Mouse (Mus musculus): ENCODE measurements at regions not wholly inside any gene's neighbourhood (a gene's known extent, or its start where the extent isn't known, plus 50 kb on each side); places are given as distances from the start of the nearest gene placed in this dataset.

GRCm38 (mm10) chr3:73134316-73134715 is 76.7 kb upstream of the Slitrk3 start:
- no peak overlapping the region for H3K9ac ChIP-seq (ENCODE audit: low read length)
- H3K4me2 ChIP-seq (ENCODE audit: low read length): no peak overlapping the region
- H3K4me1 ChIP-seq (replicated peaks; ENCODE audit: control insufficient read depth, insufficient read depth, low read length): no peaks in the 10 kb centered on the region
- no peaks in the 10 kb centered on the region for H3K9me3 ChIP-seq (ENCODE audit: control insufficient read depth, low read length)
- 8% methylated on average over 9 of the region's 9 CpGs for WGBS
- H3K27me3 ChIP-seq (replicated peaks; ENCODE audit: control insufficient read depth, insufficient read depth, low read length): no peaks in the 10 kb centered on the region
- H3K4me3 ChIP-seq (ENCODE audit: low read depth, low read length): no peak overlapping the region
- no peak for ATAC-seq (replicated peaks; ENCODE audit: low FRiP score, low TSS enrichment, low read depth)
- H3K27ac ChIP-seq (ENCODE audit: low read depth): no peak overlapping the region
- H3K36me3 ChIP-seq (ENCODE audit: control insufficient read depth, insufficient read depth, low read length): no peaks in the 10 kb centered on the region
- DNase-seq (ENCODE audit: low spot score): peak; percentile 57

GRCm38 (mm10) chr3:73125143-73125542 is 67.5 kb upstream of the Slitrk3 start:
- H3K27me3 ChIP-seq (replicated peaks; ENCODE audit: control insufficient read depth, insufficient read depth, low read length): no peaks in the 10 kb centered on the region
- no peak overlapping the region for H3K27ac ChIP-seq (ENCODE audit: low read depth)
- H3K4me3 ChIP-seq (ENCODE audit: low read depth, low read length): no peak overlapping the region
- no peaks in the 10 kb centered on the region for H3K9me3 ChIP-seq (ENCODE audit: control insufficient read depth, low read length)
- no peak overlapping the region for H3K4me2 ChIP-seq (ENCODE audit: low read length)
- H3K4me1 ChIP-seq (replicated peaks; ENCODE audit: control insufficient read depth, insufficient read depth, low read length): no peaks in the 10 kb centered on the region
- no peak overlapping the region for H3K9ac ChIP-seq (ENCODE audit: low read length)
- no peak for ATAC-seq (replicated peaks; ENCODE audit: low FRiP score, low TSS enrichment, low read depth)
- H3K36me3 ChIP-seq (ENCODE audit: control insufficient read depth, insufficient read depth, low read length): no peaks in the 10 kb centered on the region
- 74% methylated on average over 4 of the region's 4 CpGs for WGBS
- no peak for DNase-seq (ENCODE audit: low spot score)

DNA sequence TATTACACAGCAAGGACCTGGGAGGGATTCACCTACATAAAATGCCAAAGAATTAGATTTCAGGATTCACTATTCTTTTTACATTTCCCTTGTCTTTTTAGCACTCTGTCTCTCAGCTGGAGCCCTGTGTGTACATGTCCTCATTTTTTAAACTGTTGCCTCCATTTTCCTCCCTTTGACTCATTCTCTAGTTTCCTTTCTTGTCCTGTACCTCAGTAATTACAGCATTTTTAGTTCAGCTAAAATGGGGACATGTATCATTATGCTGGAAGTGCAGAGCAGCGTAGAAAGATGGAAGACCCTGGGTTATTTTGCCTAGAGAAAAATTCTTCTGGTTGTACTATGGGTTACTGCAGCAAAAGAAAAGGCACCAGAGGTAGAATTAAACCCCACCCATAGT is 51.5 kb upstream of the Slitrk3 start:
- 66% methylated on average over 1 of the region's 1 CpGs for WGBS
- Histone ChIP-seq H3K9me3 (ENCODE audit: control insufficient read depth, low read length) (no peaks in the 10 kb centered on the region), H3K4me2 (ENCODE audit: low read length) (no peak overlapping the region), H3K27me3 (replicated peaks; ENCODE audit: control insufficient read depth, insufficient read depth, low read length) (no peaks in the 10 kb centered on the region), H3K4me1 (replicated peaks; ENCODE audit: control insufficient read depth, insufficient read depth, low read length) (no peaks in the 10 kb centered on the region), H3K9ac (ENCODE audit: low read length) (no peak overlapping the region), H3K27ac (ENCODE audit: low read depth) (no peak overlapping the region), H3K4me3 (ENCODE audit: low read depth, low read length) (no peak overlapping the region), H3K36me3 (ENCODE audit: control insufficient read depth, insufficient read depth, low read length) (no peaks in the 10 kb centered on the region)
- DNase-seq (ENCODE audit: low spot score) (no peak), ATAC-seq (replicated peaks; ENCODE audit: low FRiP score, low TSS enrichment, low read depth) (no peak)

All from intestine, embryonic 14.5 days (tissue).